Mouse (Mus musculus) B cell, adult 2 months (primary cell): ENCODE measurements around the gene Ipo8.

Source experiments
- DNase-seq, 2 experiments: peaks; one replicate each; pipeline ENCODE4 v3.0.0; 2022

Ipo8 gene

DNA sequence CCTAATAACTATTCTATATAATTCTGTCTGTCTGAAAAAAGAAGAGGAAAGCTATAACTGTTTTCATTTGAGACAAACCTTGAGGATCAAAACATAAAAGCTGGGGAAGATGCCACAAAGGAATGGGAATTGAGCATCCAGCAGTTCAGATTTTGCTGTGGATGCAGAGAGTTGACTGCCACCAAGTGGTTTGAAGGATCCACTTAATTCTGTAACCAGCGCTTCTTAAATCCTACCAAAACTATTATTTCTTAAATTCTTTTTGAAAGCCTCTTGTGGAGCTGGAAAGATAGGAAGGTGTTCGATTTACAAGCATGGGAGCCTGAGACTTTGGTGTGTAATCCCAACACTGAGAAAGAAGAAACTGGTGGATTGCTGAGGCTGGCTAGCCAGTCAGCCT lies 79.9 kb downstream of the Ipo8 start:
- no peak for DNase-seq

DNA sequence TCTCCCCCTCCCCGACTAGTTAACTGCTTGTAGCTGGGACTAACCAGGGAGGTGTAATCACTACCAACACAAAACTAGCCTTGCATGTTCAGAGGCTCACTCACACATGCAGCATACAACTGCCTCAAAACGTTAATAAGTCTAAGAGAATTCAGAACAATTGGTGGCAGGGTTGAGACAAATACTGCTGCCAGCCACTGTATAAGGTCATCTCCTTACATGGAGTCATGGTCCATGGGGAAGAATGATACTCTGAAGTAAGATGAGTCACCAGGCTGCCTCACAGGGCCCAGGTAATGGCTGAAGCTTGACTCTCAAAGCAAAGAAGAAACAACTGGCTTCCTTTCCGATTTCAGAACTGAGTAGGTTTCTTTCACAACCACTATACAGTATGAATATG lies 81.1 kb downstream of the Ipo8 start:
- no peak for DNase-seq

GRCm38 (mm10) chr6:148740521-148741226 lies 90.6 kb downstream of the Ipo8 start:
- peak in 1 of 2 experiments; percentile 7 for DNase-seq

DNA sequence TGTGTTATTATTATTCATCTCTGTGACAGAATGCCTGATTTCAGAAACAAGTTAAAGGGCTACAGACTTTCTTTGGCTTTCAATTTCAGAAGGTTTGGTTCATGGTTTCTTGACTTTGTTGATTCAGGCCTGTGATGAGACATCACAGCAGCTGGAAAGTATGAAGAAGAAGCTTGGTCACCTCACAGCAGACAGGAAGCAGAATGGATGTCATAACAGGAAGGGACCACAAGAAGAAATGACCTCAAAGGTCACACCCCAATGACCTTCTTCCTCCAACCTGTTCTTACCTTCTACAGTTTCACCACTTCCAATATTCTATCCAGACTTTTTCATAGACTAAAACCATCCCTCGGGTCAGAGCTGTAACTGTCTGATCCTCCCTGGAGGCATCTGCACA lies 94.9 kb downstream of the Ipo8 start:
- peak; percentile 7 to 8 for DNase-seq

DNA sequence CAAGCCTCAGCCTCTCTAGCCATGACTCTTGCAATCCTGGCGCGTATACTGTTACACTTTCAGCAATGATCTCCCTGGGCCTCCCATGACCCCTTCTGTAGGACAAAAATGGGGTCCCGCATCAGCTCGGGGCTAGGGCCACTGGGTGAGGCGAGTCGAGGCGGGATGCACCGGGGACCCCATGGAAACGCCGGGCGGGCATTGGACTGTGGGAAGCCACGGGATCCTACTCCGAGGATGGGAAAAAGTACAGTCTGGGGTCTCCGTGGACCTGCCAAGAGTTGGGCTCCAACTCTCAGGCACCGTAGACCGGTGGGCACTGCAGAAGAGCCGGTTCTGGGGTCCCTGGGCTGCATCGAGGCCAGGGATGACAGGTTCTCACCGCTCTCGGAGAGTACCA lies 97.3 kb downstream of the Ipo8 start:
- DNase-seq, result no peak

- DNase-seq, result no peak
These were observed 98.3 kb downstream of the Ipo8 start for GRCm38 (mm10) chr6:148732920-148733319.

DNA sequence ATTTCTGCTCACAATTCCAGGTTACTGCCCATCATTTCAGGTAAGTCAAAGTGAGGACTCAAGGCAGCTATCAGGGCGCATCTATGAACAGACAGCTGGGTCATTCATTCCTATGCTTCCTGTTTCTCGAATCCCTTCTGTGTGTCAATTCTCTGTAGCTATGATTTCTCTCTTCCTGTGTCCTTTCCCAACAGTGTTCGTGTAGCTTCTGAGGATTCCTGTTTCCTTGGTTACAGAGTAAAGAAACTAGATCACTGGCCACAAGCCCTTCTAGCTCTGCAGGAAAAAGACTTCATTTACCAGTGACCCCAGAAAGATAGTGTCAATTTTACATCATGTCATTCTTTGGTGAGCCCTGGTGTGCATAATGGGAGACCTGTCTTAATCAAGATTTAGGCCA lies 102.7 kb downstream of the Ipo8 start:
- DNase-seq, result no peak

DNA sequence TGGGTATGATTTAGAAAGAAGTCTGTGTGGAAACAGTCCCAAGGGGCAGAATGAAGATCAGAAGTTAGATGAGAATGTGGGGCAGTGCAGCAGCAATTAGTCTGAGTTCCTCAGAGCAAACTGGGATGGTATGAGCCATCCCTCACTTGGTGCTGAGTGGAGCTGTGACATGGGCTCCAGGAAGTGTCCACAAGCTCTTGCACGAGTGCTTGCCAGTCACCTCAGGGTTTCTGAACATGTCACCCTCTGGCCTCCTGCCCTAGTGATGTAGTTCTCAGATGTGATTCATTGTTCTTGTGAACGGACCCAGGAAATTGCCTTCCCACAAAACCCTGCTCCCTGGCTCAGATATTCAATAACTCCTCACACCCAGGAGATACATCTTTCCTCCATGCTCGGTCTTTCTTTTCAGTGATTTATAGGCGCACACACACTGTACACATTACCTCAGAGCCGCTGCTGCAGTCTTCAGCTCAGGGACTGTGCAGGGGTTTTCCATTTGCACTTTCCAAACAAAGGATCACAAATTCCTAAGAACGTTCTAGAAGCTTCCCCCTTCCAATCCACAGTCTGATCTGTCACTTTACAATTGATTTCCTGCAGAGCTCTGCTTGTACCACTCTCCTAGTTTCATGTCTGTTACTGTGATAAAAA lies 103.3 kb downstream of the Ipo8 start:
- DNase-seq, result no peak

- DNase-seq, result no peak
These were observed 106.8 kb downstream of the Ipo8 start for GRCm38 (mm10) chr6:148724453-148724852.
